Mouse (Mus musculus): ENCODE results near the gene Ahsg. TPM values are rescaled to one million over a fixed set of nuclear protein-coding genes. Genes with fewer than 3 reads are reported as not detected.

Ahsg gene
- polyA plus RNA-seq, 1 experiment from 2014 or later, result 0.29 TPM

GRCm38 (mm10) chr16:22876218-22877043 lies 14.6 kb upstream of the Ahsg start:
- ATAC-seq (ENCODE audit: low FRiP score, low read depth), result no peak
- WGBS, result 50% methylated on average over 9 of the region's 9 CpGs
- no peak overlapping the region for H3K4me3 ChIP-seq
- no peak overlapping the region for H3K4me2 ChIP-seq (replicated peaks)
- H3K36me3 ChIP-seq, result peaks cover 23% of the 10 kb centered on the region
- H3K9ac ChIP-seq, result no peak overlapping the region
- no peaks in the 10 kb centered on the region for H3K9me3 ChIP-seq
- no peak overlapping the region for H3K27ac ChIP-seq
- no peaks in the 10 kb centered on the region for H3K4me1 ChIP-seq
- no peaks in the 10 kb centered on the region for H3K27me3 ChIP-seq (replicated peaks)

GRCm38 (mm10) chr16:22877660-22878390 lies 13.3 kb upstream of the Ahsg start:
- no peaks in the 10 kb centered on the region for H3K4me1 ChIP-seq
- H3K4me2 ChIP-seq (replicated peaks), result no peak overlapping the region
- no peaks in the 10 kb centered on the region for H3K9me3 ChIP-seq
- 83% methylated on average over 11 of the region's 11 CpGs for WGBS
- no peak overlapping the region for H3K9ac ChIP-seq
- ATAC-seq (ENCODE audit: low FRiP score, low read depth), result no peak
- H3K4me3 ChIP-seq, result no peak overlapping the region
- no peaks in the 10 kb centered on the region for H3K27me3 ChIP-seq (replicated peaks)
- peaks cover 9% of the 10 kb centered on the region; the same call in 1 of the 2 replicates for H3K36me3 ChIP-seq
- H3K27ac ChIP-seq, result no peak overlapping the region

GRCm38 (mm10) chr16:22878716-22879115 lies 12.4 kb upstream of the Ahsg start:
- no peak for ATAC-seq (ENCODE audit: low FRiP score, low read depth)
- Histone ChIP-seq H3K4me3 (no peak overlapping the region), H3K4me2 (replicated peaks) (no peak overlapping the region), H3K36me3 (0 out of 2 replicates have a peak, but pooled peaks cover 3% of the 10 kb centered on the region), H3K9ac (no peak overlapping the region), H3K4me1 (no peaks in the 10 kb centered on the region), H3K27me3 (replicated peaks) (no peaks in the 10 kb centered on the region), H3K27ac (no peak overlapping the region), H3K9me3 (no peaks in the 10 kb centered on the region)
- 82% methylated on average over 7 of the region's 7 CpGs for WGBS

- Histone ChIP-seq H3K9me3 (no peaks in the 10 kb centered on the region), H3K27me3 (replicated peaks) (no peaks in the 10 kb centered on the region), H3K4me1 (no peaks in the 10 kb centered on the region), H3K36me3 (no peaks in the 10 kb centered on the region), H3K4me2 (replicated peaks) (no peak overlapping the region), H3K9ac (no peak overlapping the region), H3K4me3 (no peak overlapping the region), H3K27ac (no peak overlapping the region)
- no peak for ATAC-seq (ENCODE audit: low FRiP score, low read depth)
- WGBS, result 79% methylated on average over 7 of the region's 7 CpGs
Measured at GRCm38 (mm10) chr16:22879945-22880595, 11.0 kb upstream of the Ahsg start.

GRCm38 (mm10) chr16:22880900-22881299 lies 10.2 kb upstream of the Ahsg start:
- H3K9me3 ChIP-seq, result no peaks in the 10 kb centered on the region
- no peak overlapping the region for H3K4me2 ChIP-seq (replicated peaks)
- H3K27me3 ChIP-seq (replicated peaks), result no peaks in the 10 kb centered on the region
- no peak overlapping the region for H3K27ac ChIP-seq
- no peak for ATAC-seq (ENCODE audit: low FRiP score, low read depth)
- no peak overlapping the region for H3K4me3 ChIP-seq
- no peaks in the 10 kb centered on the region for H3K4me1 ChIP-seq
- 26% methylated on average over 6 of the region's 6 CpGs for WGBS
- H3K36me3 ChIP-seq, result no peaks in the 10 kb centered on the region
- H3K9ac ChIP-seq, result no peak overlapping the region

- Histone ChIP-seq H3K36me3 (no peaks in the 10 kb centered on the region), H3K9me3 (no peaks in the 10 kb centered on the region), H3K4me2 (replicated peaks) (no peak overlapping the region), H3K4me3 (no peak overlapping the region), H3K9ac (no peak overlapping the region), H3K4me1 (no peaks in the 10 kb centered on the region), H3K27ac (no peak overlapping the region), H3K27me3 (replicated peaks) (no peaks in the 10 kb centered on the region)
- 74% methylated on average over 4 of the region's 4 CpGs for WGBS
- no peak for ATAC-seq (ENCODE audit: low FRiP score, low read depth)
Measured at GRCm38 (mm10) chr16:22881487-22881886, 9.6 kb upstream of the Ahsg start.

GRCm38 (mm10) chr16:22883441-22883840 lies 7.6 kb upstream of the Ahsg start:
- Histone ChIP-seq H3K9ac (no peak overlapping the region), H3K9me3 (no peaks in the 10 kb centered on the region), H3K27ac (no peak overlapping the region), H3K36me3 (no peaks in the 10 kb centered on the region), H3K27me3 (replicated peaks) (no peaks in the 10 kb centered on the region), H3K4me3 (no peak overlapping the region), H3K4me1 (no peaks in the 10 kb centered on the region), H3K4me2 (replicated peaks) (no peak overlapping the region)
- no peak for ATAC-seq (ENCODE audit: low FRiP score, low read depth)
- WGBS, result 84% methylated on average over 5 of the region's 5 CpGs

- ATAC-seq (ENCODE audit: low FRiP score, low read depth), result no peak
- no peaks in the 10 kb centered on the region for H3K36me3 ChIP-seq
- H3K9me3 ChIP-seq, result no peaks in the 10 kb centered on the region
- no peak overlapping the region for H3K4me2 ChIP-seq (replicated peaks)
- H3K9ac ChIP-seq, result no peak overlapping the region
- no peaks in the 10 kb centered on the region for H3K27me3 ChIP-seq (replicated peaks)
- H3K27ac ChIP-seq, result no peak overlapping the region
- H3K4me3 ChIP-seq, result no peak overlapping the region
- 42% methylated on average over 4 of the region's 4 CpGs for WGBS
- no peaks in the 10 kb centered on the region for H3K4me1 ChIP-seq
Measured at GRCm38 (mm10) chr16:22885356-22885755, 5.7 kb upstream of the Ahsg start.

- 83% methylated on average over 3 of the region's 3 CpGs for WGBS
- H3K4me2 ChIP-seq (replicated peaks), result no peak overlapping the region
- no peak for ATAC-seq (ENCODE audit: low FRiP score, low read depth)
Measured at GRCm38 (mm10) chr16:22886726-22887125, 4.4 kb upstream of the Ahsg start.

GRCm38 (mm10) chr16:22888835-22889234 lies 2.2 kb upstream of the Ahsg start:
- Histone ChIP-seq H3K9ac (no peak overlapping the region), H3K36me3 (no peaks in the 10 kb centered on the region), H3K4me2 (replicated peaks) (no peak overlapping the region), H3K9me3 (no peaks in the 10 kb centered on the region), H3K27ac (no peak overlapping the region), H3K4me1 (no peaks in the 10 kb centered on the region), H3K27me3 (replicated peaks) (no peaks in the 10 kb centered on the region), H3K4me3 (no peak overlapping the region)
- 59% methylated on average over 4 of the region's 4 CpGs for WGBS
- no peak for ATAC-seq (ENCODE audit: low FRiP score, low read depth)

More at GRCm38 (mm10) chr16:22886726-22887125, 4.4 kb upstream of the Ahsg start:
- Histone ChIP-seq H3K27me3 (replicated peaks) (no peaks in the 10 kb centered on the region), H3K9me3 (no peaks in the 10 kb centered on the region), H3K27ac (no peak overlapping the region), H3K36me3 (no peaks in the 10 kb centered on the region), H3K4me1 (no peaks in the 10 kb centered on the region), H3K4me3 (no peak overlapping the region), H3K9ac (no peak overlapping the region)

GRCm38 (mm10) chr16:22889716-22890115 lies 1.4 kb upstream of the Ahsg start:
- Histone ChIP-seq H3K4me3 (no peak overlapping the region), H3K9ac (no peak overlapping the region), H3K9me3 (no peaks in the 10 kb centered on the region), H3K36me3 (no peaks in the 10 kb centered on the region), H3K4me1 (no peaks in the 10 kb centered on the region), H3K27ac (no peak overlapping the region), H3K4me2 (replicated peaks) (no peak overlapping the region), H3K27me3 (replicated peaks) (no peaks in the 10 kb centered on the region)
- no peak for ATAC-seq (ENCODE audit: low FRiP score, low read depth)
- WGBS, result 93% methylated on average over 8 of the region's 8 CpGs

GRCm38 (mm10) chr16:22891733-22892154 lies 667 bp downstream of the Ahsg start:
- Histone ChIP-seq H3K27me3 (replicated peaks) (no peaks in the 10 kb centered on the region), H3K9me3 (no peaks in the 10 kb centered on the region), H3K4me2 (replicated peaks) (no peak overlapping the region), H3K9ac (no peak overlapping the region), H3K4me1 (no peaks in the 10 kb centered on the region), H3K36me3 (no peaks in the 10 kb centered on the region), H3K4me3 (no peak overlapping the region), H3K27ac (no peak overlapping the region)
- ATAC-seq (ENCODE audit: low FRiP score, low read depth), result no peak
- WGBS, result 91% methylated on average over 8 of the region's 8 CpGs
